Mouse (Mus musculus) limb, embryonic 12.5 days (tissue): ENCODE measurements around the gene Acsf3. TPM values are rescaled to one million over a fixed set of nuclear protein-coding genes. Genes with fewer than 3 reads are reported as not detected.

ENCODE experiments used
- ATAC-seq: fragments of 200-750 bp; cut with Nextera tagmentation; 2 replicates; pipeline ENCODE4 v1.8.0; 2017; ENCODE audit warnings: low read depth, moderate TSS enrichment; ENCODE audit not compliant: insufficient number of reproducible peaks, insufficient read depth, low FRiP score, low TSS enrichment
- H3K27ac ChIP-seq: fragments of 300-500 bp; sonication (generic); 2 replicates; pipeline ENCODE4 v1.5.1; 2016; ENCODE audit warnings: mild to moderate bottlenecking, moderate library complexity
- H3K27me3 ChIP-seq: fragments of 300-500 bp; sonication (generic); 2 replicates; pipeline ENCODE4 v1.6.1; 2016; ENCODE audit warnings: mild to moderate bottlenecking, moderate library complexity
- H3K36me3 ChIP-seq: fragments of 300-500 bp; sonication (generic); 2 replicates; pipeline ENCODE4 v1.6.1; 2016; ENCODE audit warnings: mild to moderate bottlenecking, moderate library complexity
- H3K4me1 ChIP-seq: fragments of 300-500 bp; sonication (generic); replicated peaks from 2 replicates; pipeline ENCODE4 v1.6.1; 2016
- H3K4me2 ChIP-seq: fragments of 300-500 bp; sonication (generic); 2 replicates; pipeline ENCODE4 v1.6.1; 2016; ENCODE audit warnings: mild to moderate bottlenecking, moderate library complexity
- H3K4me3 ChIP-seq: fragments of 300-500 bp; sonication (generic); replicated peaks from 2 replicates; pipeline ENCODE4 v1.5.1; 2016; ENCODE audit warnings: mild to moderate bottlenecking
- H3K9ac ChIP-seq: fragments of 300-500 bp; sonication (generic); replicated peaks from 2 replicates; pipeline ENCODE4 v1.6.1; 2016; ENCODE audit warnings: mild to moderate bottlenecking, moderate library complexity
- H3K9me3 ChIP-seq: fragments of 300-500 bp; sonication (generic); 2 replicates; pipeline ENCODE4 v1.6.1; 2016; ENCODE audit warnings: mild to moderate bottlenecking, moderate library complexity
- WGBS: fragments of 180-500 bp; shearing (Covaris S2); methylation state at CpG from one replicate; pipeline ENCODE4 v1.1.7; 2016; 5-methylcytosine and 5-hydroxymethylcytosine counted together
- polyA plus RNA-seq: library from polyadenylated mRNA; unstranded; fragments of >200 nt; fragmentation: Nextera tagmentation; extraction: Ambion mirVana; gene quantifications from 2 replicates; pipeline ENCODE4 v1.2.1, GENCODE M21; 2016

Acsf3 gene
- polyA plus RNA-seq, 1 experiment from 2014 or later, result 19.3 TPM

- no peak for ATAC-seq
- H3K4me3 ChIP-seq, result no peak overlapping the region
- H3K36me3 ChIP-seq, result no peaks in the 10 kb centered on the region
- peak overlapping the region; percentile 46 for H3K4me2 ChIP-seq
- peaks cover 88% of the 10 kb centered on the region for H3K27me3 ChIP-seq
- H3K9me3 ChIP-seq, result no peaks in the 10 kb centered on the region
- WGBS, result 16% methylated on average over 17 of the region's 17 CpGs
- peak overlapping the region; percentile 78 for H3K27ac ChIP-seq
- peaks cover 41% of the 10 kb centered on the region for H3K4me1 ChIP-seq
- H3K9ac ChIP-seq, result no peak overlapping the region; the same call in 1 of the 2 replicates
Observed at GRCm38 (mm10) chr8:122745022-122745749, 30.1 kb upstream of the Acsf3 start.

GRCm38 (mm10) chr8:122745750-122746275 is 29.5 kb upstream of the Acsf3 start:
- Histone ChIP-seq H3K9me3 (no peaks in the 10 kb centered on the region), H3K36me3 (no peaks in the 10 kb centered on the region), H3K9ac (no peak overlapping the region; the same call in 1 of the 2 replicates), H3K4me3 (0 out of 2 replicates have a peak overlapping the region, but pooled peaks have one; percentile 5), H3K4me2 (peak overlapping the region; percentile 46), H3K4me1 (peaks cover 41% of the 10 kb centered on the region), H3K27ac (peak overlapping the region; percentile 78), H3K27me3 (peaks cover 83% of the 10 kb centered on the region)
- 5% methylated on average over 16 of the region's 16 CpGs for WGBS
- peak; percentile 45; the same call in 1 of the 2 replicates for ATAC-seq

- WGBS, result 36% methylated on average over 7 of the region's 7 CpGs
- no peaks in the 10 kb centered on the region for H3K9me3 ChIP-seq
- no peak for ATAC-seq
- peak overlapping the region; percentile 46 for H3K4me2 ChIP-seq
- peaks cover 83% of the 10 kb centered on the region for H3K27me3 ChIP-seq
- no peak overlapping the region for H3K4me3 ChIP-seq
- H3K27ac ChIP-seq, result peak overlapping the region; percentile 78
- no peak overlapping the region; the same call in 1 of the 2 replicates for H3K9ac ChIP-seq
- peaks cover 41% of the 10 kb centered on the region for H3K4me1 ChIP-seq
- H3K36me3 ChIP-seq, result no peaks in the 10 kb centered on the region
Observed at GRCm38 (mm10) chr8:122746439-122746838, 28.8 kb upstream of the Acsf3 start.

- no peak overlapping the region for H3K9ac ChIP-seq
- no peaks in the 10 kb centered on the region for H3K9me3 ChIP-seq
- no peak overlapping the region for H3K4me3 ChIP-seq
- H3K4me2 ChIP-seq, result no peak overlapping the region
- WGBS, result 94% methylated on average over 1 of the region's 1 CpGs
- ATAC-seq, result no peak
- H3K27ac ChIP-seq, result no peak overlapping the region
- H3K4me1 ChIP-seq, result peaks cover 33% of the 10 kb centered on the region
- H3K27me3 ChIP-seq, result peaks cover 78% of the 10 kb centered on the region
- H3K36me3 ChIP-seq, result no peaks in the 10 kb centered on the region
Observed at GRCm38 (mm10) chr8:122747825-122748224, 27.5 kb upstream of the Acsf3 start.

- WGBS, result 58% methylated on average over 6 of the region's 6 CpGs
- no peak for ATAC-seq
- Histone ChIP-seq H3K27me3 (peaks cover 70% of the 10 kb centered on the region), H3K36me3 (no peaks in the 10 kb centered on the region), H3K4me1 (peaks cover 31% of the 10 kb centered on the region), H3K4me2 (no peak overlapping the region), H3K4me3 (no peak overlapping the region), H3K27ac (no peak overlapping the region), H3K9ac (no peak overlapping the region), H3K9me3 (no peaks in the 10 kb centered on the region)
Observed at GRCm38 (mm10) chr8:122749333-122749958, 25.8 kb upstream of the Acsf3 start.

GRCm38 (mm10) chr8:122751342-122751741 is 23.9 kb upstream of the Acsf3 start:
- no peak for ATAC-seq
- H3K9ac ChIP-seq, result no peak overlapping the region
- H3K4me1 ChIP-seq, result peaks cover 13% of the 10 kb centered on the region
- 81% methylated on average over 5 of the region's 5 CpGs for WGBS
- no peak overlapping the region for H3K4me2 ChIP-seq
- no peaks in the 10 kb centered on the region for H3K36me3 ChIP-seq
- H3K9me3 ChIP-seq, result no peaks in the 10 kb centered on the region
- H3K27me3 ChIP-seq, result peaks cover 52% of the 10 kb centered on the region
- H3K27ac ChIP-seq, result no peak overlapping the region
- H3K4me3 ChIP-seq, result no peak overlapping the region

GRCm38 (mm10) chr8:122752111-122752721 is 23.1 kb upstream of the Acsf3 start:
- Histone ChIP-seq H3K36me3 (no peaks in the 10 kb centered on the region), H3K4me3 (no peak overlapping the region), H3K27me3 (peaks cover 47% of the 10 kb centered on the region), H3K9me3 (no peaks in the 10 kb centered on the region), H3K4me1 (peaks cover 7% of the 10 kb centered on the region; the same call in 1 of the 2 replicates), H3K27ac (no peak overlapping the region), H3K9ac (no peak overlapping the region), H3K4me2 (no peak overlapping the region)
- 85% methylated on average over 29 of the region's 29 CpGs for WGBS
- ATAC-seq, result no peak

- ATAC-seq, result no peak
- H3K36me3 ChIP-seq, result no peaks in the 10 kb centered on the region
- H3K4me3 ChIP-seq, result no peak overlapping the region
- no peak overlapping the region for H3K9ac ChIP-seq
- H3K4me1 ChIP-seq, result no peaks in the 10 kb centered on the region
- no peaks in the 10 kb centered on the region for H3K9me3 ChIP-seq
- peaks cover 21% of the 10 kb centered on the region; the same call in 1 of the 2 replicates for H3K27me3 ChIP-seq
- no peak overlapping the region for H3K4me2 ChIP-seq
- no peak overlapping the region for H3K27ac ChIP-seq
Observed at GRCm38 (mm10) chr8:122758597-122758996, 16.7 kb upstream of the Acsf3 start.

GRCm38 (mm10) chr8:122760116-122760515 is 15.2 kb upstream of the Acsf3 start:
- no peaks in the 10 kb centered on the region for H3K4me1 ChIP-seq
- H3K4me2 ChIP-seq, result no peak overlapping the region
- peaks cover 13% of the 10 kb centered on the region; the same call in 1 of the 2 replicates for H3K27me3 ChIP-seq
- no peak for ATAC-seq
- no peak overlapping the region for H3K4me3 ChIP-seq
- no peak overlapping the region for H3K27ac ChIP-seq
- no peaks in the 10 kb centered on the region for H3K9me3 ChIP-seq
- 83% methylated on average over 7 of the region's 7 CpGs for WGBS
- H3K36me3 ChIP-seq, result no peaks in the 10 kb centered on the region
- no peak overlapping the region for H3K9ac ChIP-seq

- ATAC-seq, result no peak
- H3K4me2 ChIP-seq, result no peak overlapping the region
- H3K9ac ChIP-seq, result no peak overlapping the region
- no peak overlapping the region for H3K27ac ChIP-seq
- WGBS, result 64% methylated on average over 6 of the region's 6 CpGs
- H3K27me3 ChIP-seq, result peaks cover 13% of the 10 kb centered on the region; the same call in 1 of the 2 replicates
- no peaks in the 10 kb centered on the region for H3K9me3 ChIP-seq
- no peaks in the 10 kb centered on the region for H3K36me3 ChIP-seq
- no peaks in the 10 kb centered on the region for H3K4me1 ChIP-seq
- H3K4me3 ChIP-seq, result no peak overlapping the region
Observed at GRCm38 (mm10) chr8:122761109-122761508, 14.2 kb upstream of the Acsf3 start.

- WGBS, result 64% methylated on average over 12 of the region's 12 CpGs
- Histone ChIP-seq H3K4me2 (no peak overlapping the region), H3K4me1 (no peaks in the 10 kb centered on the region), H3K27ac (no peak overlapping the region), H3K9ac (no peak overlapping the region), H3K4me3 (no peak overlapping the region), H3K9me3 (no peaks in the 10 kb centered on the region), H3K27me3 (peaks cover 13% of the 10 kb centered on the region; the same call in 1 of the 2 replicates), H3K36me3 (no peaks in the 10 kb centered on the region)
- ATAC-seq, result no peak
Observed at GRCm38 (mm10) chr8:122762731-122763266, 12.5 kb upstream of the Acsf3 start.
